Mouse (Mus musculus) frontal cortex, postnatal 36 days (tissue): ENCODE measurements at regions not wholly inside any gene's neighbourhood (a gene's known extent, or its start where the extent isn't known, plus 50 kb on each side); places are given as distances from the start of the nearest gene placed in this dataset.

ENCODE experiments used
- DNase-seq, 2 experiments: peaks; one replicate each; pipeline ENCODE4 v3.0.0; 2022; ENCODE audit warnings: low spot score in 2 of 2

DNA sequence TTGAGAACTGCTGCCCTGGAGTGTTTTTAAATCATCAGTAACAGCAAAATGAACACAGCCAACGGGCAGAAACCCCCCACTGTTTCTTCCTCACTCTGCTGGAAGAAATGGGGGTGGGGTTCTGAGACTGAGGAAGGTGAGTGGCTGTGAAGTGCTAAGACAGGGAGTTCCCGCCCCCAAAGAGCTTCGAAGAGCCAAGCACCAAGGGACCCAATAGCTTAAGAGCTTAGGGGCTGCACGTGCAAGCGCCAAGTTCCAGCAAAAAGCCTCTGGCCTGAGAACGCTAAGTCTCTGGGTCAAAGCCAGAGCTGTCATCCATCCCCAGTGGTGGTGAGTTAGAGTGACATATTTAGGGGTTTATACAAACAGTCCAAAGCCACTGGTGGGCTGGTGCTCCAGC, 55.1 kb upstream of the Pcbd1 start:
- no peak for DNase-seq

- DNase-seq, result no peak
Observed at GRCm38 (mm10) chr10:61028598-61028997, 60.5 kb upstream of the Pcbd1 start.

DNA sequence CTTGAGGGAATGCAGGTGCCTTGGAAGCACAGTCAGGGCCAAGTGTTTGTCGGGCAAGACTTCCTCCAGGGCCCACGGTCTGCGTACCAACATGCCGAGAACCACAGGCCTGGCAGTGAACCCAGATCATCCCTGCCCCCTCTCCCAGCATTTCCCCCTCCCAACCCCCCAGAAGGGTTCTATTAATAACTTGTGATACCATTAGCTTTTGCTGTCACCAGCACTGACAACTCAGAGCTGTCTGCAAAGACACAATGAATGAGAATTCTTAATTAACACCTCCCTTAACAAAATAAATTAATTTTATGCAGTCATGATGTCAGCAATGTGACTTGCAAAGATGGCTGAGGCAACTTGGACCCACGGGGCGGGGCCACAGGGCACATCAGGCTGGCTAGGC, 61.9 kb upstream of the Pcbd1 start:
- no peak for DNase-seq

- DNase-seq, result no peak
Observed at GRCm38 (mm10) chr10:61025061-61025460, 64.1 kb upstream of the Pcbd1 start.

DNA sequence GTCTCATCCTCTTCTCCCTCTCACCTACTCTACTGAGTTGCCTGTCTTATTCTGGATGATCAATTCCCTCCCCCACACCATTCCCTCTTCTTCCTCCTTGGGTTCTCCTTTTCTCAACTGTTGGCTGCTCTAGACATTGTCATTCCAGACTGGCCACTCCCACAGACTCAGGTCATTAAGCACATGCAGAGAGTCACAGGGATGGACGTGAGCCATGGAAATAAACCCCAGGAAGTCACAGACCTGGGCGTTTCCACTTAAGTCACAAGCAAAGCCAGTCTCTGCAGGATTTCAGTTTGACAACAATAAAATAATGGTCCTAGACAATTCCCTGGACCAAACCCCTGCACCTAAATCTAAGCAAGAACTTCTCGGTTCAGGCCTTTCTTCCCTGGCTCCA, 65.0 kb upstream of the Pcbd1 start:
- DNase-seq, result no peak

DNA sequence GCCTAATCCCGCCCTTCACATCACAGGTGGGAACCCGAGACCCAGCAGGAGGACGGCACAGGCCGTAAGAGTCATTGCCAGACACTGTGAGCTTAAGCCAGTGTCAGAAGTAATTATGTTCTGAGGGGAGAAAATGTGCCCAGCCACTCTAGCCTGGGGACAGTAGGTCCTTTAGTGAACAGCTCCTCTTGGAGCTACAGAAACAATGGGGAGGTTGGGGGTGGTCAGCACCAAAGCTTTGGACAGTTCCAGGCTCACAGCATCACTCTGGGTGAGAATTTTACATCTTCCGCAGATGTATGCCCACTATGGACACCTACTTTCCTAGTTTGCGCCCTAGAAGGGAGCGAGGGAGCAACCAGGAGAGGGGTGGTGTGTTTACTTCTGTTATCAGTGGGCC, 65.7 kb upstream of the Pcbd1 start:
- no peak for DNase-seq

- peak; percentile 31 to 63 for DNase-seq
Observed at GRCm38 (mm10) chr10:61019566-61019965, 69.6 kb upstream of the Pcbd1 start.

DNA sequence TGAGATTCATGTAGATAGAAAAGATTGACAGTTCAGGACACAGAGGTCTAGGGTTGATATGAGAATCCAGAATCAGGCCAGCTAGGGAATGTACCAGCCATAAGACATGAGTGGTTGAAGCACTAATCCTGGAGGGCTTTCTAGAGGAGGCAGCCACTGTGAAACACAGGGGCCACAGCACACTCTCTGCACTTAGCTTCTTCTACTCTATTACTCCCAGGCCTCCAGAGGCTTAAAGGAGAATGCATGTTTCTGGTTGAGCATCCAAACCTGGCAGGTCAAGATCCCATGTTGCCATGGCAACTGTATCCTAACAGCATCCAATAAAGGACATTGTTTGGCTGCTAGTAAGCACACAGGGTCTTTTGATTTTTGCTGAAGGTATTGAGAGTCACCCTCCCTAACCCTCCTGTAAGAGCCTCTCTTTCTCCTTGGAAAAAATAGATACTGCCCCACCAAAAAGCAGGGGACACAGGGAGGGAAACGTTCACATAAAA, 76.9 kb upstream of the Pcbd1 start:
- no peak for DNase-seq

- DNase-seq, result no peak
Observed at GRCm38 (mm10) chr10:61010697-61011096, 78.4 kb upstream of the Pcbd1 start.

GRCm38 (mm10) chr10:61007403-61007802, 81.7 kb upstream of the Pcbd1 start:
- no peak for DNase-seq

DNA sequence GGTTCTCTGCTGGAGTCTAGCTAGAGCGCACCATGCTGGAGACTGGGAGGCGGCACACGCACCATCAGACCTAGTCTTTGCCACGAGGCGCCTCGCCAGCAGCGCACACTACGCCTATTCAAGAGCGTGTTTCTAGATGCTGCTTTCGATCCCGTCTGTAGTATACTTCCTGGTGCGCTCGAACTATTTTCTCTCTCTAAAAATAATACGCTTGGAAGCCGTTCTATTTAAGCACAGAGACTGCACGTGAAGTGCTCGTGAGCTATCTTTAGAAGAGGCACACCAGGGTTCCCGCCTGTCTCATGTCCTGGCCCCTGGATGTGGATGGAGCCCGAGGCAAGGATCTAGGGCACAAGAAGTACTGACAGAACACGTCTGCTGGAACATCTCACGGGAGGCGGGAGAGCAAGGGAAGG, 87.4 kb upstream of the Pcbd1 start:
- DNase-seq, result peak; percentile 3 to 14

- no peak for DNase-seq
Observed at GRCm38 (mm10) chr10:60997393-60997792, 91.7 kb upstream of the Pcbd1 start.

GRCm38 (mm10) chr10:60995908-60996640, 93.1 kb upstream of the Pcbd1 start:
- peak; percentile 42 to 57 for DNase-seq

DNA sequence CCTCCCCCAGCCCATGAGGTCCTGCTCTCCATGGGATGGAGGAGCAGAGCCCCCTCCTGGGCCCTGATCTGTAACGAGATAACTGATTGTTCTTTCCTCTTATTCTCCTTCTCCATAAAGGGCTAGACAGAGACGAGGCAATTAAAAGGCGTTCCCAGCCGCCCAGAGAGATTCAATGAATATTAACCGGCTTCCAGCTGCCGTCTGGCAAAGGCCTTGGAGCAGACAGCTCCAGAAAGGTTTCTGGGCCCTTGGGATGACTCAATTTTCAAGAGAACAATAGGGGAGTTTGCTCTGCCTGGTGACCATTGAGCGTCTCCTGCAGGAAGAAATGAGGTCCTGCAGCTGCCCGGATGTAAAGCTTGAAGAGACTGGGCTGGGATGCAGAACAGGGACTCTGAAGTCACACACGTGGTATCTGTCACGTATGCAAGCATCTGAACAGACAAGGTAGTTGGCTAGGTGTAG, 104.0 kb upstream of the Pcbd1 start:
- no peak for DNase-seq

- DNase-seq, result no peak
Observed at GRCm38 (mm10) chr10:60981770-60982169, 107.4 kb upstream of the Pcbd1 start.

GRCm38 (mm10) chr10:60973615-60974014, 115.5 kb upstream of the Pcbd1 start:
- DNase-seq, result no peak

GRCm38 (mm10) chr10:60964843-60965242, 124.3 kb upstream of the Pcbd1 start:
- peak in 1 of 2 experiments; percentile 11 for DNase-seq

- DNase-seq, result no peak
Observed at GRCm38 (mm10) chr10:60957820-60958233, 126.4 kb upstream of the Unc5b start.

DNA sequence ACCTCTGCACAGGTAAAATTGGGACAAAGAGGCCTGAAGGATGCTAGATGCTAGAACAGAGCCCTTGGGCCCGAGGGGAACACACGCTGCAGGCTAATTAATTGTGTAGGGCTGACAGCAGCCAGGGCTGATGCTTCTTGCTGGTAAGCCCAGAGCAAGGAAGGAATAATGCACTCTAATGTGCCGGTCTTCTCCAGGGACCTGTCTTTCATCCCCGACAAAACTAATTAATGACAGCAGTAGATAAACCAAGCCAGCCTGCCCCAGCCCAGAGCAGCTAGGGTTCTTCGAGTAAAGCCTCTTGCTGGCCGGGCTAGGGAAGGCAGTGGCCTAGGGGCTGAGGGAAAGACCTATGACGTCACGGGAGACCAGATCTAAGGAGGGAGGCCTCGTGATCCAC, 124.1 kb upstream of the Unc5b start:
- no peak for DNase-seq

DNA sequence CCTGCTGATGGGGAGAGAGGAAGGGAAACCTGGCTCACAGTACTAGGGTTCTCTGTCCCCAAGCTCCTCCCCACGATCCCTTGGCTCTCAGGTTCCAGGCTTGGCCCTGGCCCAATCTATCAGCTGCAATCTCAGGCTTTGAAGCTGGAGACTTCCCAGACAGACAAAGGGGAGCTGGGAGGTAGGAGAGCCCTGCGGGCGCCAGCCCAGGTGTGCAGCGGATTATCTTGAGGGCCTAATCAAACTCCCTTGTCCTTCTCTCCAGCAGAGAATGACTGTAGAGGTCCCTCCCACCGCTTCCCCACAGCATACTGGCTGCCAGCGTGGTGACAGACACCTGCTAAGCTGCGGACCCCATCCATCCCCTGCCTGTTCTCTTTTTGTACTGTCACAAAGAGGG, 121.1 kb upstream of the Unc5b start:
- DNase-seq, result no peak

DNA sequence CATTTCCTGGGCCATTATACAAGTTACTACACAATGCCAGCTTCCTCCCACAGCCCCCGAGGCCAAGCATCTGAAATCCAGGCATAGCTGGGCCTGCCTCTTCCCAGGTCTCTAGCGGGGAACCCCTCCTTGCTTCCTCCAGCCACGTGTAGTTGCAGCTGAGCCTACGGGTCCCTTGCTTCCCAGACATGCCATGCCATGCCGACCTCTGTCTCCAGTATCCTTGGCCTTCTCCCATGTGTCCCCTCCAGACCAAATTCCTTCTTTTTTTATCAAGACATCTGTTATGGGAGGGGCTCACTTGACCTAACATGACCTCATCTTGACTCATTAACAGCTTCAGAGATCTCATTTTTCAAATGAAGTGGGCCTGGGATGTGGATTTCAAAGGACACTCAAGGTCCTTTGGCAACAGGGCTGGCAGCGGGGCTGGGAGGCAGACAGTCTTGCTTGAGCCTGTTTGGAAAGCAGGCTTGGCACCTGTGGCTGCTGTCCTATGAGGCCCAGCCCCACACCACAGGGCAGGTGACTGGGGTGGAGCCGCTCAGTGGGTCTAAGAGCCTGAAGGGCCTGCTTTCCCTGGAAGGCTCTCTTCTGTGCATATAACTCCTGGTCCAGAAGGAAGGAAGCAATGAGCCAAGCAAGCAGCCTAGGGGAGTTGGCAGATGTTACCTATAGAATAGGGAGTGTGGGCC, 117.7 kb upstream of the Unc5b start:
- no peak for DNase-seq

DNA sequence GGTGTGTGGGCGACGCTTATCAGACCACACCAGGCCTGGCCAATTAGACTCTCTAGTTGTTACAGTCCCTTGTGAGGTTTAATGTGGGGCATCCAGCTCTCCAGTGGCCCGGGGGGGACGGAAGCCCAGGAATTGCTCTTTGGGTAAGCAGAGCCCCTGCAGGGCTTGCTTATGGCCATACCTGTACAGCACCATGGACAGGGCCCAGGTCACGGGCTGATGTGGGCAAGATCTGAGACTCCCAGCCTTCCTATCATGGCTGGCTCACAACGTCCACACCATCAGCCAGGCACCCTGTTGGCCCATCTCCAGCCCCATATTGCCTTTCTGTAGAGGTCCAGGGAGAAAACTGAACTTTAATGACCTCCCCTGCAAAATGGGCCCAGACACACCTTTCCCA, 111.7 kb upstream of the Unc5b start:
- no peak for DNase-seq

DNA sequence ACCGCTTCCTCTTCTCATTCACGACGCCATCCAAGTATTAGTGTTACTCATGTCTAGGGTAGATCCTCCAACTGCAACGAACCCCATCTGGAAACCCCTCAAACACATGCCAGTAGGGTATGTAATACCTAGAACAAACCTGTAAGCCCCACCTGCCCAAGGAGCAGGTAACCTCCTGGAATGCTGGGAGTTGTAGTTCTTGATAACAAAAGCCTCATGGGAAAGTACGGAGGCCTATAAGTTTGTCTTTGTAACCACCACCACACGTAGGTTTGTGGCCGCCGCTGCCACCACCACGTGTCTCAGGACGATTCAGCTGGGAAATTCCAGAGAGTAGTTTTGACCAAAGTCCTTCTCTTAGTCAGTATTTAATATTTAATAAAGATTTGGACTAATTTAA, 107.4 kb upstream of the Unc5b start:
- DNase-seq, result no peak
